Mouse (Mus musculus) left cerebral cortex, adult 11 months (tissue): ENCODE measurements around the gene Fars2.
"Not testable (repeated sequence)": the region's sequence is repeated elsewhere in the genome, so short reads cannot be mapped to it uniquely, and the experiment has no call there.

Source experiments
- DNase-seq: peaks from one replicate; pipeline ENCODE4 v3.0.0; 2022; ENCODE audit warnings: low spot score

The Fars2 gene

GRCm38 (mm10) chr13:36294503-36294902, 177.3 kb downstream of the Fars2 start:
- DNase-seq = no peak

DNA sequence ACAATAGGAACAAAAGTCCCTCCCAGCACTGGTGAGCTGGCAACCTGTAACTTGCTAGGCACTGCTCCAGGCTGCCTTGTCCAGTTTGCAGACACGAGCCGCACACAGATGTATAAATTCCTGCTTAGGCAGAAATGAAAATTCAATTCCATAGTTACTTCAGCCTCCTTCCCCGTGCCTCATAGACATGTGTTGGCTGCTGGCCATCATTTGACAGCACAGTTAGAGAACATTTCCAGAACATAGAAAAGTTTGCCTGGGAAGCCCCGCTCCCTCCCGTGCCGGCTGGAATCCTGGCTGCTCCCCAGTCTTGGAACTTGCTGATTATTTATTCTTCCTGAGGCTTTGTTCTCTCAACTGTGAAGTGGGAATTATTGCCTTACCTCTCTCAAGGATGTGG, 178.6 kb downstream of the Fars2 start:
- no peak for DNase-seq

DNA sequence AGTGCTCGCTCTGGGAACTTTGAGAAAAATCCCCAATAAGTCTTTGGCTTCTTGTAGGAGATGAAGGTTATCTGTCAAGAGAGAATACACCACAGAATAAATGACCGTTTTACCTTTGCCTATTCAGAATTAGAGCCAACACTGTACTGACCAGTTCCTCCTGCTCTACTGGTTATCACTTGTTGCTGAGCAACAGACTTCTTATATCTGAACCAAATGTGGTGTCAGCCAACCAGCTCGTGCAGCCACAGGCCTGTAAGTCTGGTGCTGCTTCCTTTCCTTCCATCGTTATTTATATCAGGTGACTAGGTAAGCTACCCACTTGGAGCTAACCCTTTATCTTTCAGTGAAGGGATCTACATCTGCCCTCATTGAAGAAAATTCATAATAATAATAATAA, 179.4 kb downstream of the Fars2 start:
- no peak for DNase-seq

- DNase-seq = no peak
Observed at GRCm38 (mm10) chr13:36297950-36298781, 181.0 kb downstream of the Fars2 start.

- no peak for DNase-seq
Observed at GRCm38 (mm10) chr13:36298782-36299031, 181.5 kb downstream of the Fars2 start.

DNA sequence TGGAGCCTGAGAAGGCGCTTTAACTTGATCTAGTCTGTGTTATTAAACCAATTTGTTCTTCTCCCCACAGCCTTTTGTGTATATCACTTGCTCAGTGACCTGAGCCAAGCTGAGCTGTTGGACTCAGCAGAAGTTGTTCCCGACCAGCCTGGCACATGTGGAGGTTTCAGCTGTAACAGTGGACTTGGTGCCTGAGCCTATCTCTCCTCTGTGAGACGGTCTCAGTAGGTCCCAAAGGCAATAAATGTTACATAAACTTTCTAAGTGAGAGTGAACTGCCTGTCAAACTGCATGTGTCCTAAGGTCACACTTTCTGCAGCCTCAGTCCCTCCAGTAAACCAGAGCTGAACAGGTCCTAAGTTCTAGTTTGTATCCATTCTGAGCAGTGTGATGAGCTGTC, 185.6 kb downstream of the Fars2 start:
- no peak for DNase-seq

- no peak for DNase-seq
Observed at GRCm38 (mm10) chr13:36305306-36305705, 188.1 kb downstream of the Fars2 start.

GRCm38 (mm10) chr13:36307386-36307785, 190.2 kb downstream of the Fars2 start:
- no peak for DNase-seq

DNA sequence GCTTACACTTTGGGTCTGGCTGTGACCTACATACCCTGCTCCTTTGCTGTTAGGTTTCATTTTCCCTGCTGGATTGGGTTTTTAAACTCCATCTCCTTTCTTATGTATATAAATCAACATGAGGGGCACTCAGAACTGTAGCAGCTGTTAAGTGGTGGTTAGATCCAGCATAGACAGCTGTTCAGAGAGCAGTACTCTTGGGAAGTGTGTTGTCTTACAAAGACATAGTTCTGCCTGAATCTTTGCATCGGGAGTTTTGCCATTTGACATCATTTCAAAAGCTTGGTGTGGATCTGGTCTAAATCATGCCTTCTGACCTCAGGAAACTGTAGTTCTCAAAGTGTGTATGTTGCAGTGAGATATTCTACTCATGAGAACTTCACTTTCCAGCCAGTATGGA, 191.9 kb downstream of the Fars2 start:
- no peak for DNase-seq

DNA sequence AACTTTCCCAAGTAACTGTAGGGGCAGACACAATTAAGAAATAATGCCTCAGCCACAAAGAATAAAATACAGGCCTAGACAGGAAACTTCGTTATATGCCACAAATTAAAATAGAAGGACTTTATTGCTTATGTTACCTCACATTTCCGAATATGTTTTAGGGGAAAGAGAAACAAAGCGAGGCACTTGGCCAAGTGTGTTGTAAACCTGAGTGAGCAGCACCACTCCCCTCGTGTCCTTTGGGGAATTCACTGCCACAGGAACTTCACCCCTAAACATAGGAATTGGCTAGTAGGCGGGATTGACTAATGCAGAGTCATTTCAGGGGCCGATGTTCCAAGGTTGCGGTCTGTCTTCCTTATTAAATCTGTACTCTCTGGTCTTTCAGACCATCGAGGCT, 197.0 kb downstream of the Fars2 start:
- no peak for DNase-seq

- DNase-seq = no peak
Observed at GRCm38 (mm10) chr13:36314860-36315800, 197.9 kb downstream of the Fars2 start.

GRCm38 (mm10) chr13:36317824-36318223, 200.6 kb downstream of the Fars2 start:
- no peak for DNase-seq

GRCm38 (mm10) chr13:36324624-36325023, 207.4 kb downstream of the Fars2 start:
- DNase-seq = no peak

DNA sequence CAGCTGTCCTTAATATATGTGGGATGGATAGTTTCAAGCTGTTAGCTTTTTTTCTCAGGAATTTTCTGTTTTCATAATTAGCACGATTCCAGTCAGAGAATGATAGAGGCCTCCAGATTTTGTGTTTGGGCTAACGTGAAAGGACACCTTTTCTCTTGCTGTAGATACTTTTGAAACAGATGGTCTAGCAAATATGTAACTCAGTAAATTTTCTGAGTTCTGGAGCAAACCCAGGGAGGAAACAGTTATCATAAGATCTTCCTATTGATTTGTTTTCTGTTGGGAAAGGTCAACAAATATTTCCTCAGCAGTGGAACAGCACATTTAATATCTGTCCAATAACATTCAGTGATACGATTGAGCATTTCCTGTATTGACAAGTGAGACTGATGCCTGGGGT, 209.3 kb downstream of the Fars2 start:
- no peak for DNase-seq

DNA sequence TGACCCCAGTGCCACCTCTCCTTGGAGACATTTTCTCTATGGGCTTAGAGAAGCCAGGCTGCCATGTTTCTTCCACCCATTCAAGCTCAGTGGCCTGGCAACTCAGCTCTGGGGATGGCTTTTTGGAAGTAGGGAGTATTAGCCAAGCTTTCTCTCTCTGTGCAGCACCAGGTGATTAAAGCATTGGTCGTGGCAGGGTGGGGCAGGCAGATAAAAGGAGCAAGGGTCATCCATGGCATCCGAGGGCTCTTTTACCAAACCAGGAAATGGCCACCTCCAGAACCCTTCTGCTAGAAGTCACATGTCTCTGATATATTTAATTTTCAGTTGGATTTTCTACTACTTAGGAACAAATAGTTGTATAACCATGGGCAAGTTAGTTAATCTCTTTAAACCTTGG, 212.7 kb downstream of the Fars2 start:
- DNase-seq = no peak

- no peak for DNase-seq
Observed at GRCm38 (mm10) chr13:36330542-36330941, 213.3 kb downstream of the Fars2 start.

DNA sequence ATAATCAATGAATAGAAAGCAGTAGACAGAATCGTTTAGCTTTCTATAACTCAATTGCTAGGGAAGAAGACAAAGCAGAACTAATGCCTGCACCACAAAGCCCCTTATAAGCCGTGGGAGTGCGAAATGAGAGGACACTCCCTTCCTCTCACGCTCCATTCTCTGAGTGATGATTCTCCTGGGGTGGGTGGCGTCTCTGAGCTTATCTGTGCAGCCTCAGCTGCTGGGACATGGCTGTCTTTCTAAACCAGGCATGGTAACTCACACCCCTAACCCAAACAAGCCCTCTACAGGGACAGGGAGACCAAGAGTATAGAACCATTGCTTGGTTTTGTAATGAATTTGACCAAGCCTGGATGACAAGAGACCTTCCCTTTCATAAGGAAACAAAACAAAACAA, 217.5 kb downstream of the Fars2 start:
- DNase-seq = no peak

- no peak for DNase-seq
Observed at GRCm38 (mm10) chr13:36351529-36351928, 234.3 kb downstream of the Fars2 start.

GRCm38 (mm10) chr13:36357469-36357868, 240.3 kb downstream of the Fars2 start:
- no peak for DNase-seq

DNA sequence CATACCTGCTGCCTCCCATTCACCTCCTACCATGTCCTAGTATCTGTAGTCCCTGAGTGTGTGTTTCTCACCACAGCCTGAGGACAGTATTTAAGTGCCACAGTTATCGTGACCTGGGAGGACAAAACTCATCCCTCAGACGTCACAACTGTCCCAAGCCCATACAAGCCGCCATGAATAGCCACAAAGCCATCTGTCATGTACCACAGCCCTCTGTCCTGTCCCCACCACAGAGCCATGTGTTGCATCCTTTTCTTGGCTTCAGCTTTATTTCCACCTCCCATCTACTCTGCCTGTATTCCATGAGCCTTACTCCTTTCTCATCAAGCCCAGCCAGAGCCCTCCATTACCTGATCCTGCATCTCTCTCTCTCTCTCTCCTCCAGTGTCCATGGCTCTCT, 244.2 kb downstream of the Fars2 start:
- no peak for DNase-seq

DNA sequence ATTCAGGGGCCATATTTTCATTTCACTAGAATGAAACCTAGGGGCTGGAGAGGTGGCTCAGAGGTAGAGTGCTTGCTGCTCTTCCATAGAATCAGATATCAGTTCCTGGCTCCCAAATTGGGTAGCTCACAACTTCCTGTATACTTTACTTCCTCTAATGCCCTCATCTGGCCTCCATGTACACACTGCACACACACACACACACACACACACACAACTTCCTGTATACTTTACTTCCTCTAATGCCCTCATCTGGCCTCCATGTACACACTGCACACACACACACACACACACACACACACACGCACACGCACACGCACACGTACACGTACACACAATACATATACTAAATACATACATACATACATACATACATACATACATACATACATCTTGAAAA, 248.5 kb downstream of the Fars2 start:
- DNase-seq = not testable (repeated sequence)

GRCm38 (mm10) chr13:36366304-36366703, 249.1 kb downstream of the Fars2 start:
- no peak for DNase-seq

DNA sequence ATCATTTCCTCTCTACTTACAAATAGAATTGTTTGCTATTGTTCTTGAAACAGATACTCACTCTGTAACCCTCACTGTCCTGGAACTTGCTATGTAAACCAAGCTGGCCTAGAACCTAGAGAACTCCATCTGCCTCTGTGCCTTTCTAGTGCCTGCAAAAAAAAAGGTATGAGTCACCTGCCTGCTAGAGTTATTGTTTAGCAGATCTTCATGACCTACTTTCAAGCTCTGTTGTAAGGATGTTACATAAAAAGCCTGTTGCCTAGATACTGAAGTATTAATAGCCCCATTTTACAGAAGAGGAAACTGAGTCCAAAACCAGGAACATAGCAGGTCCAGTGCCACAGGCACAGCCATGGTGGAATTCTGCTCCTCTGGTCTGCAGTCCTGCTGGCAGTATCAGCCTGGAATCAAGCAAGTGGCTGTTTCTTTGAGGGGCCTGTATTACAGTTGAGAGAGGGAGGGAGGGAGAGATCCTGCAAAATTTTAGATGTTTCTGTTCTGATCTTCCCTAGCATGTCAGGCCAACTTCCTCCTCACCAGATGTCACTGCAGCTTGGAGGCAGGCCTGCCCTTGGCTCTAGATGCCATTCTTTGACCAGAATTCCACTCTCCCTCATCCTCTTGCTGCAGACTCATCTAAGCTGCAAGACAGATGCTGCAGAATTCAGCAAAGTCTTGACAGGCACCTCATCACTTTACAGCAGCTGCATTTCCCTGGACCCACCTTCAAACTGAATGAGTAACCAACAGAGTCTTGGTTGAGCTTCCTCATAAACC, 250.7 kb downstream of the Fars2 start:
- DNase-seq = peak; percentile 27
